Mouse (Mus musculus): ENCODE data around the gene Capns1.

Capns1 gene

GRCm38 (mm10) chr7:30176474-30176873 lies 22.1 kb downstream of the Capns1 start:
- DNase-seq (ENCODE audit: low read depth, low spot score) = no peak

- no peak for DNase-seq (ENCODE audit: low read depth, low spot score)
These were observed 28.2 kb downstream of the Capns1 start for GRCm38 (mm10) chr7:30170283-30170951.

GRCm38 (mm10) chr7:30169583-30170282 lies 28.9 kb downstream of the Capns1 start, which contains the start of gene Zfp146:
Zfp146 (minus strand) TSS chr7:30169750.
- DNase-seq (ENCODE audit: low read depth, low spot score) = peak; percentile 95

DNA sequence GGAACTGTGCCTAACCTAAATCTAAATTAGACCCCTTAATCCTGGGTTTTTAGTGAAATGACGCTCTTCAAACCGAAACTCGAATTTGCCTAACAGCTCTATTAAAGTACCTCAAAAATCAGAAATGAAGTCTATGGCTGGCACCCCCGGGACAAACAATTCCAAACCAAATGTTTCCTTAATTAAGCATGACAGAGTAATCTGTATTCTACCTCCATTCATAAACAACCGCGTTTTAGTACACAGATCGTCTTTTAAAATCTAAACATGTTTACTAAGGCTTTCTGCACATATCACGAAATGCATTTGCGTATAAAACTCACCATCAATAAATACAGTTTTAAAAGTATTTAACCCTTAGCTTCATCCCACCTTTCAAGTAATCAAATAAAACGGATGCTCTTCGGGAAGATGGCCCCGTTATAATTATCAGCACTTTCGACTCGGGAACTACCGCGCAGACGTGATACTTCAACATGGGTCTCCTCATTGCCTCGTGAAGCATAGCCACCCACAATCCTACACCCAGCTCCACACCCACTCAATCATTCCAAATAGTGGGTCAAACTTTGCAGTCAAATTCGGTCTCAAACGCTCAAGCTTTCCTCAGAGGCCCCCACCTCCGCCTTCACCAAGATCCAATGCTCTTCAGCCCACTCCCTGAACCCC lies 29.6 kb downstream of the Capns1 start:
- DNase-seq (ENCODE audit: low read depth, low spot score) = peak; percentile 36

- DNase-seq (ENCODE audit: low read depth, low spot score) = no peak
These were observed 33.9 kb downstream of the Capns1 start for GRCm38 (mm10) chr7:30164745-30165144.

DNA sequence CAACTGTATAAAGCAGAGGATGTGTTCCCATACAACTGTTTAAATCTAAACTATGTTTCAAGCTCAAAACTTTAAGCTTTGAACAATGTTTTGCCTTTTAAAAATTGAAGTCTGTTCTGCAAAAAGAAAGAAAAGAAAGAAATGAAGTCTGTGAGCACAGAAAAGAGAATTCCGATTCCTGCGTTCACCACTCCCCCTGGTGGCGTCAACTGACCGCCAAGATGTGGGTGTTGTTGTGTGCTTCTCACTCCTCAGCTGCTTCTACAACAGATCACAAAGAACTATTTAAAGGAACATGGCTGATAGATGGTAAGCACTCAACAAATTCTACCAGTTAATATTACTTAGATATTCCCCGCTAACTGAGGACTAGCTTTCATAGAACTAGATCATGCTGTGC lies 35.5 kb downstream of the Capns1 start:
- DNase-seq (ENCODE audit: low read depth, low spot score) = no peak

- DNase-seq (ENCODE audit: low read depth, low spot score) = no peak
These were observed 43.1 kb downstream of the Capns1 start for GRCm38 (mm10) chr7:30155507-30155906.

GRCm38 (mm10) chr7:30154040-30154439 lies 44.6 kb downstream of the Capns1 start:
- no peak for DNase-seq (ENCODE audit: low read depth, low spot score)

DNA sequence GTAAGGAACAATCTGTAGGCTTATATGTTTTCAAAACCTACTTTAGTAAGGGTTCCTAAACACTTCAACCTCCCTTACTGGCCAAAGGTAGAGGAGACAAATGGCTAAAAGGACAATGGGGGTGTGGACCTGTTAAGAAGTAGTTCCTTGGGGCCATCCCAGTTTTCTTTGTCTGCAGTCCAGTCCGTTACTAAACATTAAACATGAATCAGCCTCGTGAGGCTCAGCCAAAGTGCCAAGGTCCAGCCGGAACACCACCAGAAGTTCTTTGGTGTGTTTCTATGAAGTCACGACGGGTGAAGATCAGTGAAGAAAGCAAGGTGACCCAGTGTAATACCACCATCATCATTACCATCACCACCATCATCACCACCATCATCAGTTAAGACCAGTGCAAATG lies 51.6 kb downstream of the Capns1 start:
- DNase-seq (ENCODE audit: low read depth, low spot score) = no peak

DNA sequence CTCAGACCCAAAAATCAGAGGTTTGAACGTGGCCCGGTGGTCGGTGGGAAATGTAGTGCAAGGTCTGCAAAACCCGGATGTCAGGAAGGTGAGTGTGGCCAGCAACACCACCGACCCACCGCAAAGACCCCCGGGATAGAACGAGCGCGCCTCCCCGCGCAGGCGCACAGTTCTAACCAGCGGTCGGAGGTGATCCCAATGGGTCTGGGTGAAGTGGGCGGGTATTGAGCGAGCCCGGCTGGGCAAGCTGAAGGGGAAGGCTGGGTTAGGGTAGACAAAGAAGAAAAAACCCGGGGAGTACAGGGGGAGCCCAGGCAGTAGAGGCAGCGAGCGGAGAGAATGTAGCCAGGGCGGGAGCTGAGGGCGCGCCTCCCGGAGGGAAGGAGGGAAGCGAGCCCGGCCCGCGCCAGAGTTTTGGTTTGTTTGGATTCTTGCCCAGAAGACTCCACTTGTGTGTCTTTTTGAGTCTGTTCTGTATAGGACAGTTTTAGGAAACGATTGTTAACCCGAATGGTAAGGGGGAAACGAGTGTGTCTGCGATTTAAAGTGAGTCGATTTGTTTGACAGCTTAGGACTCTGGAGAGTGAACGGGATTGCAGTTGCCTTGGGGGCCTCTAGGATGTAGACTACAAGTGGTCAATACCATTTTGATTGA lies 54.9 kb downstream of the Capns1 start:
- DNase-seq (ENCODE audit: low read depth, low spot score) = peak; percentile 74

GRCm38 (mm10) chr7:30143170-30143554 lies 55.4 kb downstream of the Capns1 start:
- DNase-seq (ENCODE audit: low read depth, low spot score) = no peak

All from brain, embryonic 18.5 days (tissue).